Mouse (Mus musculus) forebrain, embryonic 12.5 days (tissue): Measurements from ENCODE around the gene Cnksr1. TPM values are rescaled to one million over a fixed set of nuclear protein-coding genes. Genes with fewer than 3 reads are reported as not detected.

Experiments
- ATAC-seq: fragments of 200-750 bp; cut with Nextera tagmentation; 2 replicates; pipeline ENCODE4 v1.8.0; 2017; ENCODE audit warnings: moderate TSS enrichment; ENCODE audit not compliant: low FRiP score
- H3K27ac ChIP-seq: fragments of 300-500 bp; sonication (generic); 2 replicates; pipeline ENCODE4 v1.5.1; 2016; ENCODE audit warnings: mild to moderate bottlenecking
- H3K27me3 ChIP-seq: fragments of 300-500 bp; sonication (generic); 2 replicates; pipeline ENCODE4 v1.6.1; 2016; ENCODE audit warnings: mild to moderate bottlenecking
- H3K36me3 ChIP-seq: fragments of 300-500 bp; sonication (generic); replicated peaks from 2 replicates; pipeline ENCODE4 v1.6.1; 2016; ENCODE audit warnings: mild to moderate bottlenecking
- H3K4me1 ChIP-seq: fragments of 300-500 bp; sonication (generic); 2 replicates; pipeline ENCODE4 v1.6.1; 2016
- H3K4me2 ChIP-seq: fragments of 300-500 bp; sonication (generic); 2 replicates; pipeline ENCODE4 v1.6.1; 2016; ENCODE audit warnings: mild to moderate bottlenecking, moderate library complexity
- H3K4me3 ChIP-seq: fragments of 300-500 bp; sonication (generic); replicated peaks from 2 replicates; pipeline ENCODE4 v1.5.1; 2016; ENCODE audit warnings: mild to moderate bottlenecking
- H3K9ac ChIP-seq: fragments of 300-500 bp; sonication (generic); 2 replicates; pipeline ENCODE4 v1.6.1; 2016; ENCODE audit warnings: mild to moderate bottlenecking
- H3K9me3 ChIP-seq: fragments of 300-500 bp; sonication (generic); 2 replicates; pipeline ENCODE4 v1.6.1; 2016
- WGBS: fragments of 180-500 bp; shearing (Covaris S2); methylation state at CpG from one replicate; pipeline ENCODE4 v1.1.7; 2016; 5-methylcytosine and 5-hydroxymethylcytosine counted together
- polyA plus RNA-seq: library from polyadenylated mRNA; unstranded; fragments of >200 nt; fragmentation: Nextera tagmentation; extraction: Ambion mirVana; gene quantifications from 2 replicates; pipeline ENCODE4 v1.2.1, GENCODE M21; 2016

Gene Cnksr1
- polyA plus RNA-seq, 1 experiment from 2014 or later = 0.10 TPM

DNA sequence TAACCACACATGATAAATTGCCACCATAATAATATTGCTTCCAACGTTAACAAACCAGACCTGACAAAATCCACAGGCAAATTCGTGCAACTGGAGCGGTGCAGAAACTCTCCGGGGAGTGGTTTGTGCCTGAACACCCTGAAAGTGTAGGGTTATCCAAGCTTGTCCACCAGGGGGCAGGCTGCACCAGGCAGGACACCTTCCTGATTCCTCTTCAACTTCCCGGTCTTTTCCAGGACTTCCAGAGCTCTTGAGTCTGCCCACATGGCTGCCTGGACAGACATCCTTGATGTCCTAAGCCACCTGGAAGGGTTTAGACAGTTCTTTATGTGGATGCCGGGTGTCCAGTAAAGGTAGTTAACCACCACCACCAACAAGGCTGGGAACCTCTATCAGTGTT lies 25.0 kb upstream of the Cnksr1 start:
- no peak for ATAC-seq
- no peak overlapping the region for H3K4me3 ChIP-seq
- no peaks in the 10 kb centered on the region for H3K36me3 ChIP-seq
- no peaks in the 10 kb centered on the region for H3K9me3 ChIP-seq
- H3K27me3 ChIP-seq = no peaks in the 10 kb centered on the region
- H3K9ac ChIP-seq = no peak overlapping the region
- H3K27ac ChIP-seq = no peak overlapping the region
- WGBS = 41% methylated on average over 6 of the region's 6 CpGs
- H3K4me2 ChIP-seq = no peak overlapping the region
- H3K4me1 ChIP-seq = no peaks in the 10 kb centered on the region

DNA sequence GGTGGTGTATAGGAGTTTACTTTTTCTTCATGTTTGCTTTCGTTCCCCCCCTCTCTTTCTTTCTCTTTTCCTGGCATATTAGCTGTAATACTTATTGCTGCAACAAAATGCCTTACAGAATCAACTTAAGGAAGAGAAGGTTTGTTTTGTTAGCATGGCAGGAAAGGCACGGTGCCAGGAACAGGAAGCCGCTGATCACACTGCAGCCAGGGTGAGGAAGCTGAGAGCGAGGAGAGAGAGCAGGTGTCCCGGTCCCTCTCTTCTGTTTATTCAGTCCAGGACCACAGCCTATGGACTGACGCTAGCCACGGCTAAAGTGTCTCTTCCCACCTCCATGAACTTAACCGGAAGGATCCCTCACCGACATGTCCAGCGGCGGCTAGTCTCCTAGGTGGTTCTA lies 20.2 kb upstream of the Cnksr1 start:
- WGBS = 69% methylated on average over 11 of the region's 11 CpGs
- ATAC-seq = no peak
- Histone ChIP-seq H3K9me3 (no peaks in the 10 kb centered on the region), H3K27me3 (peaks cover 36% of the 10 kb centered on the region), H3K9ac (no peak overlapping the region), H3K4me3 (no peak overlapping the region), H3K4me2 (no peak overlapping the region), H3K4me1 (peaks cover 43% of the 10 kb centered on the region), H3K27ac (no peak overlapping the region), H3K36me3 (no peaks in the 10 kb centered on the region)

DNA sequence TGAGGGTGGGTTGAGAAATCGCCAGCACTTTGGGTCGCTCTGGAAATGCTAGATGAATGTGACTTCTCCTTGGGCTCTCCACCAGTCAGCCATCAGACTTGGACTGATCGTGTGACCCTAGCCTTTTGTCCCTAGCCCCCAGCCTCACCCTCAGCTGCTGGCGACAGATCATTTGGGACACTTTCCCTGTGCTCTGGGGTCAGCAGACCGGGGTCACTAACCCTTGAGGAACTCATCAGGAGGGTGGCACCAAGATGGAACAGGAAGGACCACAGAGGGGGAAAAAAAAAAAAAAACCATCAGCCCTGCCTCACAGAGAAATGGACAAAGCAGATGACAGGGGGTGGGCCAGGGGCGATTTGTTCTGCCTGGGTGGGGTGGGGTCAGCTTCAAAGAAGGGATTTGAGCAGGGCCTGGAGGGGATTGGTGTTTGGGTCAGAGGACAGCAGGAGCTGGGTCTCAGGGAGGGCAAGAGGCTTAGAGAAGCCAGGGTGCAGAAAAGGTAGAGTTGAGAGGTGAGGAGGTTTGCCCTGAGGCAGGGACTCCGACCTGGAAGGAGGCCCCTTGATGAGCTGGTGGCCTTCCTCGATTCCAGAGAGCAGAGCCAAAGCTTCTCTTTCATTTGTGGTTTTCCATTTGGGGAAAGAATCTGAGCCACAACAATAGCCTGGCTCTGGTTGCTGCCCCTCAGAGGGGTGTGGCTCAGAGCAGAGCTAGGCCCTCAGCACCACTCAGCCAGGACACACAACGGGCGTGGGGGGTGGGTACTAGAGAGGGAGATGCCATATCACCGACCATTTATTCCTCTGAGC lies 19.2 kb upstream of the Cnksr1 start:
- Histone ChIP-seq H3K27ac (no peak overlapping the region), H3K4me1 (peaks cover 49% of the 10 kb centered on the region), H3K9ac (no peak overlapping the region), H3K4me2 (no peak overlapping the region), H3K36me3 (no peaks in the 10 kb centered on the region), H3K27me3 (peaks cover 45% of the 10 kb centered on the region), H3K4me3 (no peak overlapping the region), H3K9me3 (no peaks in the 10 kb centered on the region)
- no peak for ATAC-seq
- WGBS = 6% methylated on average over 11 of the region's 11 CpGs

DNA sequence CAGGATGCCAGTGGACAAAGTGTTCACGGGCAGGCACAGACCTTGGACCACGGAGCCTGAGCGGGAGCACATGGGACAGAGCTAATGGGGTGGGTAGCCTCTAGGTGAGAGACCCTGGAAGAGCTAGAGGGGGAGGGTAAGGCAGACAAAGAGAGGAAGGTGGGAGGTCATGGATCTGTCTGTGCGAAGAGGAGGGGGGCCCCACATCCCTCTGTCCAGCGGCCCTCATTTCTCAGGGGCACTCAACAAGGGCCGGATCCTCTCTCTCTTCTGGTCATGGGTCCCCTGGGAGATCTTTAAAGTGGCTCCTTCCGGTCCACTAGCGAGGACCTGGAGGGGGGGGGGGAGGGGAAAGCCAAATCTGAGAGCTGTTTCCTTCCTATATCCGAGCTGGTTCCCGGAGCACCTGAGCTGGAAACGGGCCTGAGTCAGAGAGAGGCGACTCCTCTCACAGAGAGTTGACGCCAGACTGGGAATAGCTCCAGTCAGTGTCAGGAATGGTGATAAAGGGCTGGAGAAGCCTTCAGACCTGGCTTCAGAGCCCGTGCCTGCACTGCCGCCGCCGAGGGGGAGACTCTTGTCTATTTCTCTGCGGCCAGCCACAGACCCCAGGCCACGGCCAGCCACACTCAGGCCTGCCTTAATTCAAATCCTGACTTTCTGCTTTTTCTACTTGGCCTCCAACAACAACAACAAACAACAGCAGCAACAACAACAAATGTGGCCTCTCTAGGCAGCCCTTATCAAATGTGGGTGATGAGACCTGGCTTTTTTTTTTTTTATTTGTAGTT lies 18.4 kb upstream of the Cnksr1 start:
- ATAC-seq = no peak
- WGBS = 8% methylated on average over 19 of the region's 19 CpGs
- H3K4me2 ChIP-seq = no peak overlapping the region
- H3K9me3 ChIP-seq = no peaks in the 10 kb centered on the region
- peaks cover 53% of the 10 kb centered on the region for H3K27me3 ChIP-seq
- H3K27ac ChIP-seq = no peak overlapping the region
- H3K4me1 ChIP-seq = peaks cover 57% of the 10 kb centered on the region
- no peak overlapping the region for H3K4me3 ChIP-seq
- H3K9ac ChIP-seq = no peak overlapping the region
- no peaks in the 10 kb centered on the region for H3K36me3 ChIP-seq

DNA sequence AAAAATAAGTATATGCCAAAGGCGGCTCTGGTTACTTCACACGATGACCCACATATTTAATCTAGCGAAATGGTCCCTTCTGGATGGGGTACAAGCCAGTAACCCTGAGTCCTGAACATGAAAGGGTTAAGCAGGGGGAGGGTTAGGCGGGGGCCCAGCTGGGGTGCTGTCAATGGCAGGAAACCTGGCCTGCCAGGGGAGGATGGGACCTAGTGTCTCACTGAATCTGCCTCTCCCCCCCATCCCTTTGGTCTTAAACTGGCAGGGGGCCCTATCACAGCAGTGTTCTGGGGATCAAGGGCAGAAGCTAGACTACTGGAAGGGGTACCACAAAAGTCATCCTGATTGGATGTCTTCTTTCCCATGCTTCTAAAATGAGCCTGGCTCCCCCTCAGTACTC lies 17.7 kb upstream of the Cnksr1 start:
- Histone ChIP-seq H3K4me3 (no peak overlapping the region), H3K9ac (no peak overlapping the region), H3K36me3 (no peaks in the 10 kb centered on the region), H3K4me1 (peaks cover 64% of the 10 kb centered on the region), H3K27ac (no peak overlapping the region), H3K4me2 (no peak overlapping the region), H3K9me3 (no peaks in the 10 kb centered on the region), H3K27me3 (peaks cover 61% of the 10 kb centered on the region)
- WGBS = 15% methylated on average over 4 of the region's 4 CpGs
- ATAC-seq = no peak

DNA sequence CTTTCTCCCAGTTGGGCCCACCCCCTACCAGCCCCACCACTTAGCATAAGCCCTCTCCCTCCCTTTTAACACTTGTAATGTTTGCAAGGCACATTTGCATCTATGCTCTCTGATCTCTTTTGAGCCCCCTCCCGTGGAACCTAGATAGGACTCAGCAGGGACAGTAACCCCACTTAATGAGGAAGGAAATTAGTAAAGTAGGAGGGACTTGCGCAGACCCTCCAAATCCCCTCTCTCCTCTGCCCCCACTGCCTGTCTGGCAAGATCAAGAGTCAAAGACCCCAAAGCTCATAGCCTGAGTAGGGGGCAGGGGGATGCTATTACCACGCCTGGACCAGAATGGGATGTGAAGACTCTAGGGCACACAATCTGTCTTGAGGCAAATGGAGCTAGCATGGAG lies 16.6 kb upstream of the Cnksr1 start:
- 12% methylated on average over 3 of the region's 3 CpGs for WGBS

DNA sequence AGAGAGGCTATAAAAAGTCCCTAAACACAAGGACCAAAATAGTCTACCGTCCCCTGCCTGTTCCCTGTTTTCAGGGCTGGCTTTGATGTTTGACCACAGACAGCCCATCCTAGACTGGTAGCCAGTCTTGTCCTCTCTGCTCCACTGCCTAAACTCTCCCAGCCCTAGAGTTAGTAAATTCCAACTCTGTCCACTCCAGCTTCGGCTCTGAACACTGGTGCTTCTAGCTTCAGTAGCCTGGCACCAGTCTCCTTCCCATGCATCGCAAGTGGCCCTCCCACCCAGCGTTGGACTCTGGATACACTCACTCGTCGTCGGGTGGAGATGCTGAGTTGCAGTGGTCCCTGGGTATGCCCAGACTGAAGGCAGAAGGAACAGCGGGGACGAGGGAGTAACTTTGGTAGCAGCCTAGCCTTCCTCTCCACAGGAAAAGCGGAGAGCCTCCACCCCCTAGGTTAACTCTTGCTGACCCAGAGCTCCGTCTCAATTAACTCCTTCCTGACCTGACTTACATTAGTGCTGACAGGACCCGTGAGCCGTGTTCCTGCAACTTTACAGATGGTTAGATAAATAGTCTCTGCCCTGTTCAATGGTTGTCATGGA lies 15.6 kb upstream of the Cnksr1 start, which contains the start of gene Grrp1:
TSS of gene Grrp1 (minus strand) at position 385 of the 603 bp plus-strand sequence.
- Histone ChIP-seq H3K4me3 (peak within 1 kb of the TSS; percentile 16; the same call in 1 of the 2 replicates), H3K27ac (no peak within 1 kb of the TSS), H3K27me3 (peaks cover 81% of the 10 kb centered on the region), H3K9me3 (no peaks in the 10 kb centered on the region), H3K9ac (no peak within 1 kb of the TSS), H3K4me2 (peak within 1 kb of the TSS; percentile 35), H3K36me3 (no peaks in the 10 kb centered on the region), H3K4me1 (peaks cover 80% of the 10 kb centered on the region)
- WGBS = under 1% methylated on average over 13 of the region's 13 CpGs
- ATAC-seq = no peak

More for the DNA sequence above, 16.6 kb upstream of the Cnksr1 start:
- no peaks in the 10 kb centered on the region for H3K9me3 ChIP-seq
- no peak overlapping the region for H3K27ac ChIP-seq
- H3K4me3 ChIP-seq = no peak overlapping the region
- no peak for ATAC-seq
- H3K4me1 ChIP-seq = peaks cover 73% of the 10 kb centered on the region
- H3K4me2 ChIP-seq = no peak overlapping the region
- no peak overlapping the region for H3K9ac ChIP-seq
- no peaks in the 10 kb centered on the region for H3K36me3 ChIP-seq
- peaks cover 71% of the 10 kb centered on the region for H3K27me3 ChIP-seq

DNA sequence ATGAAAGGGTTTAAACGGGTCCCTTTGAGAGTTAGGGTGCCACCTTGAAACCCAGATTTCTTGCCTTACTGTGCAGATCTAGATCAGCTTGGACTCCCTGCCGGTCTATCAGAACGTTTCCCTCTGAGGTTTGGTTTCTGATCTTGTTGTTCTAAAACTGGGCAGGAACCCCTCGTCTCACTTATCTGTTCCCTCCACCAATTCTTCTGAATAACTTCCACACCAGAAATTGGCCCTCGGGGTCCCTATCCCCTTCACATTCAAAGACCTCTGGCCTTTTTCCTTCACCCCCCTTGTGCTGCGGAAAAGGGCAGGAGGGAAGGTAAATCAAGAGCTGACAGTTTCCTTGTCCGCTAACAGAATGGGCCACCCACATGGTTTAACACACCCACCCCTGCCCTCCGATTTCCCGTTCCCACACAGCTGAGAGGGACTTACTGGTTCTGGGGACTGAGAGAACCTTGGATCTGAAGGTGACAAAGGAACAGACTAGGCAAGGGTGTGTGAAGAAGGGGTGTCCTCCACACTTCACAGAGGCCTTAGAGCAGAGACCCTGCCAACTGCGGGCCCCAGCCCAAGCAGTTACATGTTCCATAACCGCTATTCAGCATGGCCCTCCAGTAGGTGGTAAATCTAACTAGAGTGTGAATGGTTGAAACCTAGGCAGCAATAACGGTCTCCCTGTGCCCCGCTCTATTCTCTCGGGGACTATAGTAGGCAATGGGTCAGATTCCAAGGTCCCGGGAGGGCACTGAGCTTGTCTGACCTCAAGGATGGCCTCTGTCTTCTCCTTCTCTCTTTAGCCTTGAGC lies 14.9 kb upstream of the Cnksr1 start:
- Histone ChIP-seq H3K4me1 (peaks cover 80% of the 10 kb centered on the region), H3K4me3 (peak overlapping the region; percentile 16; the same call in 1 of the 2 replicates), H3K4me2 (peak overlapping the region; percentile 35; the same call in 1 of the 2 replicates), H3K36me3 (no peaks in the 10 kb centered on the region), H3K27ac (no peak overlapping the region), H3K9me3 (no peaks in the 10 kb centered on the region), H3K9ac (no peak overlapping the region), H3K27me3 (peaks cover 88% of the 10 kb centered on the region)
- ATAC-seq = no peak
- 7% methylated on average over 15 of the region's 15 CpGs for WGBS

DNA sequence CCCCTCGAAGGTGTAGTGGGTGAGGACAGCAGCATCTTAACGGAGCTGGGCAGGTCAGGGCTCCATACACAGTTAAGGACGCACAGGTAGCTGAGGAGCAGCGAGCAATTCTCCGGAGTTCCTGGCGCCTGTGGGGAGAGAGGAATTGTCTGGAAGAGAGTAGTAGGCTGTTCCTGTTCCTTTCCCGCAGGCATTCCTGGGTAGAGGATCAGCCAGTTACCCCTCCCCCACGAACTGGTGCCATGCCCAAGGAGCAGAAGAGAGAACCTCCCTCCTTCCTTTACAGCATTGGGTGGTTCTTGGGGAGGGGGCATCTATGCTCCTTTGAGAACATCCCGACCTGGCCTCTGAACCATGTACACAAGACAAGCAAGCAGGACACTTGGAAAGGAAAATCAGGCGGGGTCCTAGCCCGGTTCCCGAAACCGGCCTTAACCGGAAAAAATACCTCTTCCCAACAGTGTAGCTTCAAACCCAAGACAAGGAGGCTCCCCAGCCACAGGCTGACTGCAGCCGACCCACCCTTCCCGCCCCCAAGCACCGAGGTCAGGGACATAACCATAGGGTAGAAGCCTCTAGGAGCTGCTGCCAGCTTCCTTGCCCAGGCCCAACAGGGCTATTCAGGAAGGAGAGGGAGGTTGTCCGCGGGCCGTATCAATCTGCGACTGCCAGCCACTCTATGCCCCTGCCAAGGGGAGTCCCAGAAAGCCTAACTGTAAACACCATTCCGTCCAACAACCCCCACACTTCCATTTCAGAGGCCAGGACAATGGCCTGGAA lies 14.1 kb upstream of the Cnksr1 start:
- Histone ChIP-seq H3K27ac (no peak overlapping the region), H3K9ac (no peak overlapping the region), H3K4me3 (peak overlapping the region; percentile 51)

DNA sequence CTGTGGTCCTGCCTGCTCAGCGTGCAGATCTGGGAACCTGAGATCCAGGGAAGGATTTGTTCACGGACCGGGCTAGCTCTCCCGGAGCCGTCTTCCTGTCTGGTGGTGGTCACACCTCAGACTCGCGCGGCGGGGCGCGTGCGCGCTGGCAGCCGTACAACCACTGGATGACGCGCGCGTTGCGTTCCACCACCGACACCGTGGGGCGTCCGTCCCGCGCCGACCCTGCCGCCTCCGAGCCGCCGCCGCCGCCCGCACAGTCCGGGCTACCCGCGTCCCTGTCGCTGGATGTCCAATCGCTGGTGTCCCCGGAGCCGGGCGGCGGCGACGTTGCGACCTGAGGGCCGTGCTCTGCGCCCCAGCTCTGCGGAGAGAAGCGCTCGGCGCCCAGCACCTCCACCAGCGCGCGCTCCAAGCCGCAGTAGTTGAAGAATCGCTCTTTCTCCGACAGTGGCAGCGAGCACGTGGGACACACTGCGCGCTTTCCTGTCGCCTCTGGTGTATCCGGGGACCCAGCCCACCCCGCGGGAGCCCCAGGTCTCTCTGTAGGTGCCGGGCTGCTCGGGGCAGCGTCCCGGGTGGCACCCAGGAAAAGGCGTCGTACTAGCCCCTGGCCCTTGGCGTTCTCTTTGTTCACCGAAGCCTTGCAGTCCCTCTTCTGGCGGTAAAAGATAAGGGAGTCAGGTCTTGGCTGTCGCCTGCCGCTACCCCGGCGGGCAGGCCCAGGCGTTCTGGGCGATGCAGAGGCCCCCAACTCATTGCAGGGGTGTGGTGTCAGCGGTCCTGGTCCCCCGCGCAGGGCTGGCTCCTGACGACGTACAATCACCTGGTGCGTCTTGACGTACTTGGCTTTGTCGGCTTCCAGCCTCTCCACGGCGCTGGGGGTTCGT lies 13.3 kb upstream of the Cnksr1 start:
- Histone ChIP-seq H3K9me3 (no peaks in the 10 kb centered on the region), H3K4me2 (peak overlapping the region; percentile 84), H3K36me3 (no peaks in the 10 kb centered on the region), H3K4me3 (peak overlapping the region; percentile 51), H3K9ac (peak overlapping the region; percentile 66), H3K4me1 (peaks cover 66% of the 10 kb centered on the region), H3K27ac (no peak overlapping the region), H3K27me3 (peaks cover 100% of the 10 kb centered on the region)
- WGBS = under 1% methylated on average over 91 of the region's 91 CpGs
- ATAC-seq = no peak

More for the DNA sequence above, 14.1 kb upstream of the Cnksr1 start:
- peaks cover 96% of the 10 kb centered on the region for H3K27me3 ChIP-seq
- H3K9me3 ChIP-seq = no peaks in the 10 kb centered on the region
- no peak for ATAC-seq
- WGBS = 5% methylated on average over 22 of the region's 22 CpGs
- H3K4me1 ChIP-seq = peaks cover 72% of the 10 kb centered on the region
- H3K36me3 ChIP-seq = no peaks in the 10 kb centered on the region
- peak overlapping the region; percentile 84 for H3K4me2 ChIP-seq
